Mouse (Mus musculus) intestine, embryonic 16.5 days (tissue): Measurements from ENCODE around the gene Cyb5b. TPM values are rescaled to one million over a fixed set of nuclear protein-coding genes. Genes with fewer than 3 reads are reported as not detected.
A peak's percentile ranks its signal among the peaks of the same experiment; 100 is the strongest.
"Not testable (repeated sequence)": the region's sequence is repeated elsewhere in the genome, so short reads cannot be mapped to it uniquely, and the experiment has no call there.

Experiments used
- ATAC-seq: fragments of 200-750 bp; cut with Nextera tagmentation; 2 replicates; pipeline ENCODE4 v1.8.0; 2017; ENCODE audit warnings: moderate TSS enrichment, moderate library complexity
- H3K27ac ChIP-seq: fragments of 300-500 bp; sonication (generic); 2 replicates; pipeline ENCODE4 v1.5.1; 2014; ENCODE audit warnings: mild to moderate bottlenecking, low read length
- H3K27me3 ChIP-seq: fragments of 300-500 bp; sonication (generic); replicated peaks from 2 replicates; pipeline ENCODE4 v1.6.1; 2014; ENCODE audit warnings: low read length, control low read depth, mixed read lengths; ENCODE audit not compliant: control insufficient read depth, insufficient read depth
- H3K36me3 ChIP-seq: fragments of 300-500 bp; sonication (generic); 2 replicates; pipeline ENCODE4 v1.6.1; 2014; ENCODE audit warnings: low read length, control low read depth; ENCODE audit not compliant: control insufficient read depth, insufficient read depth
- H3K4me1 ChIP-seq: fragments of 300-500 bp; sonication (generic); 2 replicates; pipeline ENCODE4 v1.6.1; 2014; ENCODE audit warnings: low read length, control low read depth, mixed read lengths; ENCODE audit not compliant: control insufficient read depth, insufficient read depth
- H3K4me2 ChIP-seq: fragments of 300-500 bp; sonication (generic); 2 replicates; pipeline ENCODE4 v1.6.1; 2014; ENCODE audit warnings: low read depth, low read length, control low read depth
- H3K4me3 ChIP-seq: fragments of 300-500 bp; sonication (generic); 2 replicates; pipeline ENCODE4 v1.5.1; 2014; ENCODE audit warnings: mild to moderate bottlenecking, low read length
- H3K9ac ChIP-seq: fragments of 300-500 bp; sonication (generic); 2 replicates; pipeline ENCODE4 v1.6.1; 2014; ENCODE audit warnings: low read depth, low read length
- H3K9me3 ChIP-seq: fragments of 300-500 bp; sonication (generic); 2 replicates; pipeline ENCODE4 v1.6.1; 2016; ENCODE audit warnings: low read length, control low read depth; ENCODE audit not compliant: control insufficient read depth
- WGBS: fragments of 180-500 bp; shearing (Covaris S2); extraction: QIAGEN DNeasy Blood & Tissue Kit; methylation state at CpG from one replicate; pipeline ENCODE4 v1.1.7; 2014; 5-methylcytosine and 5-hydroxymethylcytosine counted together
- polyA plus RNA-seq: library from polyadenylated mRNA; unstranded; fragments of >200 nt; fragmentation: Nextera tagmentation; extraction: Ambion mirVana; gene quantifications from 2 replicates; pipeline ENCODE4 v1.2.1, GENCODE M21; 2015

Gene Cyb5b
- 155 and 177 TPM in 2 replicates for polyA plus RNA-seq

DNA sequence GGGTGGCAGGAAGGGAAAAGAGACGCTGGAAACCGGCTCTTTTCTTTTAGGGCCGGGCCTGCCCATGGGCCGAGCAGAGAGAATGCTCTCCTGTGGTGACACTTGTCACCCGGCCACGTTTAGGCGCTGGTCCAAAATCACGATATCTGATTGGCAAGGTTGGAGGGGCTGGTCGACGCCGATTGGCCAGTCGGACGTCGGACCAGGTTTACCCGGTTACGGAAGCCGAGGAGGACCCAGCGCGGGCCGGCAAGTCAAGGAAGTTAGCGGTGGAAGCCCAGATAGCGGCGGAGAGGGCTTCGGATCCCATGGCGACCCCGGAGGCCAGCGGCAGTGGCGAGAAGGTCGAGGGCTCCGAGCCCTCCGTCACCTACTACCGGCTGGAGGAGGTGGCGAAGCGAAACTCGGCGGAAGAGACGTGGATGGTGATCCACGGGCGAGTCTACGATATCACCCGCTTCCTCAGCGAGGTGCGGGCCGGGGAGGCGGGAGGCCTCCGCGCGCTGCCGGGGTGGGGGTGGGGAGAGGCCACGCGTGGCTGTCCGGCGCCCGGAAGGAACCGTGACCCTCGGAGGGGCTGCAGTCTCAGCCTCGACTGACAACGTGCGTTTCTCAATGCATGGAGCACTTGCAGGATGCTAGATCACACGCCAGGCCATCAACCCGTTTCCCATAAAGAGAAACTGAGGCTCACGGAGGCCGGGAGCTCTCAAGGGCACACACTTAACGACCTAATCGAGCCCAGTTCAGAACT, at the start of gene Cyb5b:
Gene Cyb5b (plus strand): TSS at position 237 of the 754 bp plus-strand sequence.
- no peaks in the 10 kb centered on the region for H3K36me3 ChIP-seq
- peak within 1 kb of the TSS; percentile 62 for H3K4me2 ChIP-seq
- WGBS = under 1% methylated on average over 65 of the region's 65 CpGs

GRCm38 (mm10) chr8:107104547-107104946, 45.9 kb upstream of the Cyb5b start:
- Histone ChIP-seq H3K9me3 (no peaks in the 10 kb centered on the region), H3K4me3 (no peak overlapping the region), H3K4me2 (no peak overlapping the region), H3K4me1 (no peaks in the 10 kb centered on the region), H3K36me3 (no peaks in the 10 kb centered on the region), H3K27me3 (no peaks in the 10 kb centered on the region), H3K9ac (no peak overlapping the region), H3K27ac (no peak overlapping the region)
- 11% methylated on average over 4 of the region's 4 CpGs for WGBS
- ATAC-seq = no peak

More for the DNA sequence above, at the start of gene Cyb5b:
- Histone ChIP-seq H3K9ac (peak within 1 kb of the TSS; percentile 94), H3K4me3 (peak within 1 kb of the TSS; percentile 94), H3K27me3 (no peaks in the 10 kb centered on the region), H3K9me3 (no peaks in the 10 kb centered on the region), H3K27ac (peak within 1 kb of the TSS; percentile 76), H3K4me1 (0 out of 2 replicates have a peak, but pooled peaks cover 10% of the 10 kb centered on the region)
- ATAC-seq = peak; percentile 92

- not testable (repeated sequence) for H3K4me3 ChIP-seq, H3K27me3 ChIP-seq, H3K36me3 ChIP-seq, H3K9ac ChIP-seq, H3K4me2 ChIP-seq, H3K9me3 ChIP-seq, ATAC-seq, H3K27ac ChIP-seq, H3K4me1 ChIP-seq
- 94% methylated on average over 5 of the region's 5 CpGs for WGBS
Measured at GRCm38 (mm10) chr8:107108089-107108488, 42.4 kb upstream of the Cyb5b start.

GRCm38 (mm10) chr8:107108978-107109720, 41.3 kb upstream of the Cyb5b start:
- peak overlapping the region; percentile 46; the same call in 1 of the 2 replicates for H3K9ac ChIP-seq
- no peaks in the 10 kb centered on the region for H3K9me3 ChIP-seq
- no peaks in the 10 kb centered on the region for H3K36me3 ChIP-seq
- WGBS = 48% methylated on average over 23 of the region's 23 CpGs
- peak overlapping the region; percentile 30 for H3K4me2 ChIP-seq
- no peaks in the 10 kb centered on the region for H3K27me3 ChIP-seq
- no peak overlapping the region for H3K27ac ChIP-seq
- peak; percentile 26 for ATAC-seq
- H3K4me1 ChIP-seq = no peaks in the 10 kb centered on the region
- peak overlapping the region; percentile 20 for H3K4me3 ChIP-seq

DNA sequence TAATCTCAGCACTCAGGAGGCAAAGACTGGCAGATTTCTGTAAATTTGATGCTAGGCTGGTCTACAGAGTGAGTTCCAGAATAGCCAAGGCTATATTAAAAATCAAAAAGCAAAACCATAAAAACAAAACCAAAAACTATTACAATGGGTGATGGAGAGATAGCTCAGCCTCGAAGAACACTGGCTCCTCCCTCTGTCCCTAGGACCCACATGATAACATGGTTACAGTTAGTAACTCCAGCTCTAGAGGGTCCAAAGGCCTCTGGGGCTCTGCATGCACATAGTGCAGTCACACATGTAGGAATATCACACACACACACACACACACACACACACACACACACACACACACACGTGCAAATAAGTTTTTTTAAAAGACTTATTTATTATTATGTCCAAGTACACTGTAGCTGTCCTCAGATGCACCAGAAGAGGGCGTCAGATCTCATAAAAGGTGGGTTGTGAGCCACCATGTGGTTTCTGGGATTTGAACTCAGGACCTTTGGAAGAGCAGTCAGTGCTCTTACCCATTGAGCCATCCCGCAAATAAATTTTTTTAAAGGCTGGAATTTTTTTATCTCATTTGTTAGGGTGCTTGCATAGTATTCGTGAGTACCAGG, 40.5 kb upstream of the Cyb5b start:
- H3K4me2 ChIP-seq = no peak overlapping the region
- no peaks in the 10 kb centered on the region for H3K27me3 ChIP-seq
- WGBS = 78% methylated on average over 5 of the region's 5 CpGs
- H3K4me3 ChIP-seq = no peak overlapping the region
- no peaks in the 10 kb centered on the region for H3K9me3 ChIP-seq
- H3K36me3 ChIP-seq = no peaks in the 10 kb centered on the region
- peaks cover 7% of the 10 kb centered on the region; the same call in 1 of the 2 replicates for H3K4me1 ChIP-seq
- no peak overlapping the region for H3K27ac ChIP-seq
- no peak for ATAC-seq
- H3K9ac ChIP-seq = no peak overlapping the region

- Histone ChIP-seq H3K27me3 (no peaks in the 10 kb centered on the region), H3K27ac (no peak overlapping the region), H3K9me3 (no peaks in the 10 kb centered on the region), H3K4me1 (peaks cover 9% of the 10 kb centered on the region; the same call in 1 of the 2 replicates), H3K36me3 (no peaks in the 10 kb centered on the region), H3K4me2 (no peak overlapping the region), H3K4me3 (no peak overlapping the region), H3K9ac (no peak overlapping the region)
- WGBS = 76% methylated on average over 9 of the region's 9 CpGs
- ATAC-seq = no peak
Measured at GRCm38 (mm10) chr8:107110629-107111330, 39.7 kb upstream of the Cyb5b start.

DNA sequence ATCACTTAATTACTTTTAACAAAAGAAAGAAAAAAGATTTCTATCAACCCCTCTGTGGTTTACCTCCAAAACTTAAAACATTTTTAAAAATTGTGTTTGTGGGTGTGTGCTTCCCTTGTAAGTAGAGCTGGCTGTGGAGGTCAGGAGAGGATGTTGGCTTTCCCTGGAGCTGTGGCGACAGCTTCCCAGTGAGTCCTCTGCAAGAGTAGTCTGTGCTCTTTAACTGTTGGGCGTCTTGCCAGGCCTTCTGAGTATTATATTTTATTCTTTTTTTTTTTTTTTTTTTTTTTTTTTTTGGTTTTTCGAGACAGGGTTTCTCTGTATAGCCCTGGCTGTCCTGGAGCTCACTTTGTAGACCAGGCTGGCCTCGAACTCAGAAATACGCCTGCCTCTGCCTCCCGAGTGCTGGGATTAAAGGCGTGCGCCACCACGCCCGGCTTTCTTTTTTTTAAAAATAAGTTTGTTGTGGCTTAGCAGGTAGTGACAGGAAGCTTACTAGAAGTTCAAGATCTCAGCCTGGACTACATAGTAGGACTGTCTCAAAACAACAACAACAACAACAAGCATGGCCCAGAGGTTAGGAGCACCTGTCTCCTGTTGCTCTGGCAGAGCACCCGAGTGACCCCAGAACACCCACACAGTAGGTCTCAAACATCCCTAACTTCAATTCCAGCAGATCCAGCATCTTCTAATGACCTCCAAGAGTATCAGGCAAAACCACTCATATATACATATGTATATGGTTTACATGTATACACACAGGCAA, 38.9 kb upstream of the Cyb5b start:
- no peak overlapping the region for H3K9ac ChIP-seq
- no peaks in the 10 kb centered on the region for H3K27me3 ChIP-seq
- no peak overlapping the region for H3K27ac ChIP-seq
- no peaks in the 10 kb centered on the region for H3K36me3 ChIP-seq
- no peaks in the 10 kb centered on the region for H3K9me3 ChIP-seq
- WGBS = 88% methylated on average over 10 of the region's 11 CpGs
- H3K4me2 ChIP-seq = no peak overlapping the region
- no peak for ATAC-seq
- no peak overlapping the region for H3K4me3 ChIP-seq
- peaks cover 9% of the 10 kb centered on the region; the same call in 1 of the 2 replicates for H3K4me1 ChIP-seq

DNA sequence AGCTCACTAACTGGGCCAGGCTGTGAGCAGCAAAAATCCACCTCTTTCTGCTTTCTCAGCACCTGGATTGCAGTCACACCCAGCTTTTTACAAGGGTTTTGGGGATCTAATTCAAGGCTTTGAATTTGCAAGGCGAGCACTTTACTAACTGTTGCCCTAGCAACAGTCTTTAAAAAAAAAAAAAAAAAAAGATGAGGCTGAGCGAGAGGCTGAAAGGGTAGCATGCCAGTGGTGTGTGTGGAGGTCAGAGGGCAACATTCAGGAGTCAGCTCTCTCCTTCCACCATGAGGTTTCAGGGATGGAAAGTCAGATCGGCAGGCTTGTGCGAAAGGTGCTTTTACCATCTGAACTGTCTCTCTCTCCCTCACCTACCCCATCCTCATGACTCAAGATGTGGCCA, 37.2 kb upstream of the Cyb5b start:
- WGBS = 72% methylated on average over 4 of the region's 4 CpGs
- ATAC-seq = no peak
- no peaks in the 10 kb centered on the region for H3K9me3 ChIP-seq
- H3K36me3 ChIP-seq = no peaks in the 10 kb centered on the region
- no peak overlapping the region for H3K27ac ChIP-seq
- H3K9ac ChIP-seq = no peak overlapping the region
- H3K4me3 ChIP-seq = no peak overlapping the region
- H3K4me2 ChIP-seq = no peak overlapping the region
- peaks cover 12% of the 10 kb centered on the region for H3K4me1 ChIP-seq
- no peaks in the 10 kb centered on the region for H3K27me3 ChIP-seq
